Mouse (Mus musculus): ENCODE results near the gene Atat1. TPM values are rescaled to one million over a fixed set of nuclear protein-coding genes. Genes with fewer than 3 reads are reported as not detected.

The Atat1 gene
- polyA plus RNA-seq, 1 experiment from 2014 or later, result 422 TPM

DNA sequence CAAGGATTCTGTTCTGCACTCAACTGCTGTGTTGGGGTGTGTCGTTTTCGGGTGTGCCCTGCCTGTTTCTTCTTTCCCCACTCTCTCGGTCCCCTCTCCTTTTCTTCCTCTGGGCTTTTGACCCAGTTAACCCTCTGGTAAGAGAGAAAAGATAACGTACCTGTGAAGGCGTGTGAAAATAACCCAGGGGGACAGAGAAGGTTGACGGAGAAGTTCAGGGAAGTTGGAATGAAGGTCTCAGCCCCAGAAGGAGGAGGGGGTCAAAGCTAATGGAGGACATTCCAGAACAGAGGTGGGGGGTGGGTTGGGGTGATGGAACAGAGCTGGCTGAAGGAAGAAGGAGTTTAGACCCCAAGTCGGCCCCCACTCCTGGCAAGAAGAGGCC lies 40.9 kb downstream of the Atat1 start:
- 9% methylated on average over 7 of the region's 7 CpGs for WGBS
- Histone ChIP-seq H3K27ac (replicated peaks) (peak overlapping the region; percentile 75), H3K9ac (peak overlapping the region; percentile 82), H3K27me3 (no peaks in the 10 kb centered on the region), H3K9me3 (0 out of 2 replicates have a peak, but pooled peaks cover 2% of the 10 kb centered on the region), H3K4me2 (peak overlapping the region; percentile 90), H3K4me1 (replicated peaks) (peaks cover 78% of the 10 kb centered on the region), H3K36me3 (peaks cover 4% of the 10 kb centered on the region; the same call in 1 of the 2 replicates), H3K4me3 (peak overlapping the region; percentile 67)
- ATAC-seq (ENCODE audit: low FRiP score, low read depth), result no peak

DNA sequence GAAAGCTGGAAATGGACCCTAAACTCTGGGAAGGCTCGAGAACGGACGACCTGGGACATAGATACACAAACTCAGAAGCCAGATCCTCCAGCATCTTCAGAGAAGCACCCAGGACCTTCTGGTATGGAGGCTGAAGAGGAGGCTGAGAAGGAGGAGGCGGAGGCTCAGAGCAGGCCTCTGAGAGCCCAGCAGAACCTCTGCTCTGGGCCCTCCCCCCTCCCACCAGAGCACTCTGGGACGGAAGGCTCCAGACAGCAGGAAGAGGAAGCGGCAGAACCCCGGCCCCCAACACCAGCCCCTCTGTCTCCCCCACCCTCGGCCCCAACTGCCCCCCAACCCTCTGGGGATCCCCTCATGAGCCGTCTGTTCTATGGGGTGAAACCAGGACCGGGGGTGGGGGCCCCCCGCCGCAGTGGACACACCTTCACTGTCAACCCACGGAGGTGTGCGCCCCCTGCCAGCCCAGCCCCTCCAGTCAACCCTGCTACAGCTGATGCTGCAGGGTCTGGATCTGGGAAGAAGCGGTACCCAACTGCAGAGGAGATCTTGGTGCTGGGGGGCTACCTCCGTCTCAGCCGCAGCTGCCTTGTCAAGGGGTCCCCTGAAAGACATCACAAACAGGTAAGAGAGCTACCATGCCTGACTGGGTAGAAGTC lies 41.6 kb downstream of the Atat1 start:
- H3K4me1 ChIP-seq (replicated peaks), result peaks cover 71% of the 10 kb centered on the region
- peak overlapping the region; percentile 75 for H3K27ac ChIP-seq (replicated peaks)
- H3K9ac ChIP-seq, result peak overlapping the region; percentile 82
- 25% methylated on average over 17 of the region's 17 CpGs for WGBS
- H3K4me2 ChIP-seq, result peak overlapping the region; percentile 90
- peak overlapping the region; percentile 67 for H3K4me3 ChIP-seq
- H3K27me3 ChIP-seq, result no peaks in the 10 kb centered on the region
- H3K9me3 ChIP-seq, result 0 out of 2 replicates have a peak, but pooled peaks cover 2% of the 10 kb centered on the region
- ATAC-seq (ENCODE audit: low FRiP score, low read depth), result no peak
- H3K36me3 ChIP-seq, result peaks cover 4% of the 10 kb centered on the region; the same call in 1 of the 2 replicates

DNA sequence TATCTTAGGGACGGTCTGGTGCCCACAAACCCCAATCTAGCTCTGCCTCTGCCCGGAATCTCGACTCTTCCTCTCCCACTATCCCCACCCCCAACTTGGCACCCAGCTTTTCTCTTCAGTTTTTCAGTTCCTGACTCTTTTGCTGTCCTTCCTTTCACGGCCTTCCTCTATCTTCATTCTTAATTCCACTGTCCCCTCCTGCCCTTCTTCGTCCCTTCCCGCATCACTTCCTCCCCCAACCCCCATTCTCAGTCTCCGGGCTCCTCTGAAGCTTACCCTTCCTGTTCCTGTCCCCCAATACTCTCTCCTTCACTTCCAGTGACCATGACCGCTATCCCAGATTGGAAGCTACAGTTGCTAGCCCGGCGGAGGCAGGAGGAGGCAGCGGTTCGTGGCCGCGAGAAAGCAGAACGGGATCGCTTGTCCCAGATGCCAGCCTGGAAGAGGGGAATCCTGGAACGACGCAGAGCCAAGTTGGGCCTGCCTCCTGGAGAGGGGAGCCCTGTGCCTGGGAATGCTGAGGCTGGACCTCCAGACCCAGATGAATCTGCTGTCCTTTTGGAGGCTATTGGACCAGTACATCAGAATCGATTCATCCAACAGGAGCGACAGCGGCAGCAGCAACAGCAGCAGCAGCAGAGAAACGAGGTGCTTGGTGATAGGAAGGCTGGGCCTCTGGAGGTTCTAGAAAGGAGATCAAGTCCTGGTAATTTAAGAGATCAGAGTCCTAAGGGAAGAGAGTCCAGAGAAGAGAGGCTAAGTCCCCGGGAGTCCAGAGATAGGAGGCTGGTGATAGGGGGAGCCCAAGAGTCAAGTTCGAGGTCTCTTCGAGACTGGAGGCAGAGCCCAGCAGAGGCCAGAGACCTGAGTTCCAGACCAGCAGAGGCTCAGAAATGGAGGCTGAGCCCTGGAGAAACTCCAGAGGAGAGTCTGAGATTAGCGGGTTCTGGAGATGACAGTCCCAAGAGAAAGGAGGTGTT lies 42.7 kb downstream of the Atat1 start:
- Histone ChIP-seq H3K4me1 (replicated peaks) (peaks cover 61% of the 10 kb centered on the region), H3K36me3 (peaks cover 4% of the 10 kb centered on the region; the same call in 1 of the 2 replicates)
- ATAC-seq (ENCODE audit: low FRiP score, low read depth), result no peak

DNA sequence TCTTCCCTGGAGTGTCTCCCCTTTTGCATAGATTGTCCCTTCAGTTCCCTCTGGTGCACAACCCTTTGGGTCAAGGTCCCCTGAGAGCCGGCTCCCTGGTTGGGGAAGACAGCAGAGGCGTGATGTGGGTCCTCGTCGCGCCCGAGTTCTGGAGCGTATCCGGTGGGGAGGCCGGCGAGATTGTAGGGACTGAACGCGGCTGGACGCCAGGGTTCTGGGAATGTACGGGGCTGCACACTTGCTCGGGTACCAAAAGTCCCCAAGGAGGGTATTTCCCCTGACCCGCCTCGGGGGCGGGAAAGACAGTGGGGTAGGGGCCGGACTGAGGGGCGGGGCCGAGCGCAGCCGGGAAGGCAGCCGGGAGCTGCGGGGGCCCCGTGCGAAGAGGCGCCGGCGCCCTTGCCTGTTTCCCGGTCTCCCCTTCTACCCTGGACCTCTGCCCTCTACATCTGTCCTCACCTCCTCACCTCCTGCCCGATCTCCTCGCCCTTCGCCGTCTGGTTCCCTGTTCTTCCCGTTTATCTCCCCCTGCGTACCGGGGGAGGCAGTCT lies 43.5 kb downstream of the Atat1 start:
- under 1% methylated on average over 34 of the region's 38 CpGs for WGBS
- H3K4me2 ChIP-seq, result peak overlapping the region; percentile 90
- H3K9ac ChIP-seq, result peak overlapping the region; percentile 82
- ATAC-seq (ENCODE audit: low FRiP score, low read depth), result peak; percentile 43
- H3K4me1 ChIP-seq (replicated peaks), result peaks cover 61% of the 10 kb centered on the region
- peak overlapping the region; percentile 98 for H3K27ac ChIP-seq (replicated peaks)
- peaks cover 4% of the 10 kb centered on the region; the same call in 1 of the 2 replicates for H3K36me3 ChIP-seq
- no peaks in the 10 kb centered on the region for H3K27me3 ChIP-seq
- peak overlapping the region; percentile 67 for H3K4me3 ChIP-seq
- 0 out of 2 replicates have a peak, but pooled peaks cover 2% of the 10 kb centered on the region for H3K9me3 ChIP-seq

More for the DNA sequence above, 42.7 kb downstream of the Atat1 start:
- peak overlapping the region; percentile 98 for H3K27ac ChIP-seq (replicated peaks)
- peak overlapping the region; percentile 82 for H3K9ac ChIP-seq
- peak overlapping the region; percentile 67 for H3K4me3 ChIP-seq
- H3K4me2 ChIP-seq, result peak overlapping the region; percentile 90
- WGBS, result 6% methylated on average over 26 of the region's 26 CpGs
- H3K27me3 ChIP-seq, result no peaks in the 10 kb centered on the region
- H3K9me3 ChIP-seq, result 0 out of 2 replicates have a peak, but pooled peaks cover 2% of the 10 kb centered on the region

DNA sequence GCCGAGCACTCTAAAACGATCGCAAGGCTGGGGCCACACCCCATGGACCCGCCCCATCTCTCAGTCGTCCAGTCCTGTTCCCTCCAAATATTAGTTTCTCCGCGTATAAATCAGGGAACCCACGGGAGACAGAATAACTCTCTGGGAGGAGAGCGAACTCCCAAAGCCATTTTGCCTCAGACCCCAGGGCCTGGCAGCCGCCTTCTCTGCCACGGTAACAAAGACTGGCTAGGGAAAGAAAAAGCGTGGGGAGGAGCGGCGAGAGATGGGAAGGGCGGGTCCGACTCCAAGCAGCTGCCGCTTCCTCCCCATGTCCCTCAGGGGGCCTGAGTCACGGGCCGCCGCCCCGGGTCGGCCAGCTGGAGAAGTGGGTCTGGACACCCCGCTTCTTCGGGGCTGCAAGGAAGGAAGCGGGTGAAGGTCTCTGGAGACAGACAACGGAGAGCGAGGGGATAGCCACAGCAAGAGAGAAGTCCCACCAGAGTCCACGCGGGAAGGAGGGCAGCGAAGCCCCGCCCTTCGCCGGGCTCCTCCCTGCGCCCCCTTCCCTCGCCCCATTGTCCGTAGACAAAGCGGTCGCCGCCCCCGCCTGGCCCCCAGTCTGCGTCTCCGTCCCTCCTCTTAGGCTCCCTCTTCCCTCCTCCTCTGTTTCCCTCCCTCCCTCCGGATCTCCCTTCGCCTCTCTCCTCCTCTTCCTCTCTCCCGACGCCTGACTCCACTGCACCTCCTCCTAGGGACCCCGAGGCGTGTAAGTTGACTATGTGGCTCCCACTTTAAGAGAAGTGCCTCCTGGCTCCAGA lies 44.2 kb downstream of the Atat1 start, which contains the start of gene Ppp1r18:
Gene Ppp1r18, plus strand, starts transcription at position 113 of the 800 bp plus-strand sequence.
- peak; percentile 62 for ATAC-seq (ENCODE audit: low FRiP score, low read depth)
- WGBS, result under 1% methylated on average over 36 of the region's 48 CpGs
- H3K4me1 ChIP-seq (replicated peaks), result peaks cover 55% of the 10 kb centered on the region
- peak within 1 kb of the TSS; percentile 67 for H3K4me3 ChIP-seq
- no peaks in the 10 kb centered on the region for H3K9me3 ChIP-seq
- H3K9ac ChIP-seq, result peak within 1 kb of the TSS; percentile 82
- peak within 1 kb of the TSS; percentile 98 for H3K27ac ChIP-seq (replicated peaks)
- H3K27me3 ChIP-seq, result no peaks in the 10 kb centered on the region
- no peaks in the 10 kb centered on the region for H3K36me3 ChIP-seq
- peak within 1 kb of the TSS; percentile 90 for H3K4me2 ChIP-seq

DNA sequence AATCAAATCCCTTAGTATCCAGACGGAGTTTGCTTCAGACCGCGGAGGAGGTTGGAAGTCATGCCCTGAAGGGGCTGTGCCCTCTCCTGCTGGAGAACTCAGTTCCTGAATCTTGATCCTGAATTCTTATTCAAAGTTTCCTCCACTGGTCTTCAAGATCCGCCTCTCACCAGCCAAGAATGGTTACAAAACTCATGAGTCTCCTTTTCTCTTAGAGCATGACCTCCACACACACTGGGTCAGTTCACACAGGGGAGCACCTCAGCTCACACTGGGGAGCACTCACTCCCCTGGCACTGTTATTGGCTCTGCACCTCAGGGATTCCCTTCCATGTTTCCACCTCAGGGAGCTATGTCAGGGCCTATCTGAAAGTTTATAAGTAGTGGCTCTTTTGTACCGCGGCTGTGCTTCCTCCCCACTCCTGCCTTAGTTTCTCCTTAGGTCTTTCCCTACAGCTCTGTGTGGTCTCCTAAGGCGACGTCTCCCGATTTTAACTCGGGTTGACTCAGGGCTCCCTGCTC lies 45.0 kb downstream of the Atat1 start:
- WGBS, result 20% methylated on average over 10 of the region's 10 CpGs

DNA sequence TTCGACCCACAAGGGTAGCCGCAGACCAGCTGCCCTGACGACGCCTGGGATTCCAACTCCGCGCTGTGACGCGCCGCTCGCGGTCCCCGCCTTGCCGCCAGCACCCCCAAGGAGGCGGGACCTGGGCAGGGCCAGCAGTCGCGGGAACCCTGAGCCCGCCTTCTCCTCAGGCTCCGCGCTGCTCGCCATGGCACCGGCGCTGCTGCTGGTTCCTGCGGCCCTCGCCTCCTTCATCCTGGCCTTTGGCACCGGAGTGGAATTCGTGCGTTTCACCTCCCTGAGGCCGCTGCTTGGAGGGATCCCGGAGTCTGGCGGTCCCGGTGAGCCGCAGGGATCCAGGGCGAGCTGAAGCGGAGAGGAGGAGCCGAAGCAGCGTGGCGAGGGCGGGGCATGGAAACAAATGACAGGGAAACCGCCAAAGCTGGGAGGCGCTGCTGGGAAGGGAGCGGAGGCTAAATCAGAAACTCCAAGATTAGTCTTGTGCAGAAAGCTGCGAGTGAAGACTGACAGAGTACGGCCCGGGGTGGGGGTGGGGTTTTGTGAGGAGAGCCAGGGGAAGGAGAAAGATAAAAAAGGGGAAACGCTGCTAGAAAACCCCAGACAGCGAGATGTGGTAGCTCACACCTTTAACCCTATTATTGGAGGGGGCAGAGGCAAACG lies 48.5 kb downstream of the Atat1 start, which contains the start of gene Nrm:
Gene Nrm, plus strand, starts transcription at position 121 of the 660 bp plus-strand sequence.
- no peaks in the 10 kb centered on the region for H3K27me3 ChIP-seq
- H3K36me3 ChIP-seq, result peaks cover 18% of the 10 kb centered on the region
- WGBS, result 0% methylated on average over 47 of the region's 47 CpGs
- peak; percentile 93 for ATAC-seq (ENCODE audit: low FRiP score, low read depth)
- peak within 1 kb of the TSS; percentile 85 for H3K4me3 ChIP-seq
- H3K9me3 ChIP-seq, result no peaks in the 10 kb centered on the region
- H3K9ac ChIP-seq, result peak within 1 kb of the TSS; percentile 78
- H3K4me1 ChIP-seq (replicated peaks), result peaks cover 20% of the 10 kb centered on the region
- peak within 1 kb of the TSS; percentile 62 for H3K4me2 ChIP-seq
- peak within 1 kb of the TSS; percentile 97 for H3K27ac ChIP-seq (replicated peaks)

More for the DNA sequence above, 45.0 kb downstream of the Atat1 start:
- Histone ChIP-seq H3K4me2 (peak overlapping the region; percentile 90), H3K4me3 (peak overlapping the region; percentile 67), H3K9ac (peak overlapping the region; percentile 82), H3K27ac (replicated peaks) (peak overlapping the region; percentile 98), H3K27me3 (no peaks in the 10 kb centered on the region), H3K9me3 (no peaks in the 10 kb centered on the region), H3K4me1 (replicated peaks) (peaks cover 50% of the 10 kb centered on the region), H3K36me3 (no peaks in the 10 kb centered on the region)
- ATAC-seq (ENCODE audit: low FRiP score, low read depth), result no peak

DNA sequence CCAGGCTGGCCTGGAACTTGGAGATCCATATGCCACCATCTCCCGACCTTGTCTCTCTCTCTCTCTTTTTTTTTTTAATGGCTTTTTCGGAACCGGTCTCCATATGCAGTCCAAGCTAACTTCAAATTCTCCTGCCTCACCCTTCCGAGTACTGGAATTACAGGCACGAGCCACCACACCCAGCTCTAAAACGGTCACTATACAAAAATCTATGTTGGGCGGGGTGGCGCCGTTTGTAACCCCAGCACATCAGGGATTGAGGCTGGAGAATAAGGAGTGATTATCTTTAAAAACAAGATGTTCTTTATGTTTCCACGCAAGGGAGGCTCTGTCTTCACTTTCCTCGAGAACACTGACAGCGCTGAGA lies 49.1 kb downstream of the Atat1 start:
- peak overlapping the region; percentile 78 for H3K9ac ChIP-seq
- H3K36me3 ChIP-seq, result peaks cover 18% of the 10 kb centered on the region
- ATAC-seq (ENCODE audit: low FRiP score, low read depth), result peak; percentile 4; the same call in 1 of the 2 replicates
- H3K4me3 ChIP-seq, result peak overlapping the region; percentile 85
- peak overlapping the region; percentile 62 for H3K4me2 ChIP-seq
- peaks cover 20% of the 10 kb centered on the region for H3K4me1 ChIP-seq (replicated peaks)
- H3K27me3 ChIP-seq, result no peaks in the 10 kb centered on the region
- H3K9me3 ChIP-seq, result no peaks in the 10 kb centered on the region
- peak overlapping the region; percentile 97 for H3K27ac ChIP-seq (replicated peaks)
- WGBS, result 4% methylated on average over 12 of the region's 12 CpGs

DNA sequence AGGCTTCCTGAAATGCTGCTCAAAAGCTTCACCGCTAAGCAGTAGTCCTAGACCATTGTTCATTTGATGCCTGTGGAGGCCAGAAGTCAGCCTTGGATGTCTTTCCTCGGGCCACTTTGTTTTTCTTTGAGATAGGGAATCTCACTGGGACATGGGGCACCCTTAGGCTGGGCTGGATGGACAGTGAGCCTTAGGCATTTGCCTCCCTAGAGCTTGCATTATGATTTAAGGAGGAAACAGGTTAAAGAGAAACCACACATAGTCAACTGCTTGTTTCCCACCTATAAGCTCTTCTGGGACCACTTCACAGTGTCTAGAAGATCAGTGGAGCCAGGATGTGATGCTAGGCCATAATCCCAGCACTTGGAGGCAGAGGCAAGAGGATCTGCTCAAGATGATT lies 50.0 kb downstream of the Atat1 start:
- ATAC-seq (ENCODE audit: low FRiP score, low read depth), result no peak
- WGBS, result 68% methylated on average over 2 of the region's 2 CpGs
- Histone ChIP-seq H3K4me3 (no peak overlapping the region), H3K36me3 (peaks cover 18% of the 10 kb centered on the region), H3K4me1 (replicated peaks) (peaks cover 14% of the 10 kb centered on the region), H3K4me2 (no peak overlapping the region), H3K9ac (no peak overlapping the region), H3K27me3 (no peaks in the 10 kb centered on the region), H3K9me3 (no peaks in the 10 kb centered on the region), H3K27ac (replicated peaks) (no peak overlapping the region)

DNA sequence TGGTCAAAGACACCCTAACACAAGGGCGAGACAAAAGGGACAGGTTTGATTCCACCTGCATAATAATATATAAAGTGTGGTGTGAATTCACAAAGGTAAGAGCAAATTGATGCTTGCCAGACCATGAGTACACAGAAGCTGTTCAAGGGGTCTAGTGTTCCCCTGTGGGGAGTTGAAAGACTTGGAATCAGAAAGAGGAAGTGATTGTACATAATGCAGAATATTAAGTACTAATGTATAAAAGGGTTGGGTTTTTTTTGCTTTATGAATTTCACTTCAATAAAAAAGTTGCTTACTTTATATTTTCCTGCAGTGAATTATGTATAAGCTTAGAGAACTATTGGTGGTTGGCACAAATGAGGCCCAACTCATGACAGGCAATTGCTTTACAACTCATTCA lies 50.5 kb downstream of the Atat1 start:
- no peak for ATAC-seq (ENCODE audit: low FRiP score, low read depth)
- Histone ChIP-seq H3K9ac (no peak overlapping the region), H3K4me1 (replicated peaks) (peaks cover 10% of the 10 kb centered on the region)

More for the DNA sequence above, 50.5 kb downstream of the Atat1 start:
- Histone ChIP-seq H3K36me3 (peaks cover 18% of the 10 kb centered on the region), H3K27ac (replicated peaks) (no peak overlapping the region), H3K4me3 (no peak overlapping the region), H3K27me3 (no peaks in the 10 kb centered on the region), H3K4me2 (no peak overlapping the region), H3K9me3 (no peaks in the 10 kb centered on the region)
- 91% methylated on average over 1 of the region's 1 CpGs for WGBS
